Mouse (Mus musculus) small intestine, adult 2 months (tissue): ENCODE data around the gene Acvr1.

Source experiments
- CTCF ChIP-seq: fragments of 200-500 bp; IDR thresholded peaks from 2 replicates; pipeline ENCODE4 v1.5.1; 2012; ENCODE audit warnings: low read depth, mild to moderate bottlenecking, control low read depth, inconsistent platforms, low read length, moderate library complexity, mixed read lengths; ENCODE audit not compliant: insufficient replicate concordance, insufficient read length; ENCODE audit errors: extremely low read depth
- POLR2A ChIP-seq: fragments of 200-500 bp; IDR thresholded peaks from 2 replicates; pipeline ENCODE4 v1.6.1; 2012; ENCODE audit warnings: low read depth, mild to moderate bottlenecking, control low read depth, inconsistent platforms, low read length, moderate library complexity

DNA sequence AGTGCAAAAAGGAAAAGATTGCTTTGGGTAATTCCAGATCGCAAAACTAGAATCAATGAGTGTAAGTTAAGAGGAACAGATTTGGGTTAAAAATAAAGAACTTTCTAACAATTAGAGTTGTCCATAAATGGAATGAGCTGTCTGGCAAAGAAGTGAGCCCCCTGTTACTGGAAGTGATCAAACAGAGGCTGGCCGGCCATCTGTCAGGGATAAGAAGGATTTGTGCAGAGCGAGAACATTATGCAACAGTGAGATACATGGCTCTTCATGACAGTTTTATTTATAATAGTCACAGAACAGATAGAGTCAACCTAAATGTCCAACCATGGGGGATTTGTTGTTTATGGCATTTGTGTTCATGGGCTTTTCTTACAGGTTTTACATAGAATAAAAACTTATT is 46.8 kb upstream of the Acvr1 start:
- TF ChIP-seq CTCF: no peak
- TF ChIP-seq POLR2A: no peak
